Mouse (Mus musculus) spleen, adult 10 weeks (tissue): ENCODE measurements around the gene Parp16. TPM values are rescaled to one million over a fixed set of nuclear protein-coding genes. Genes with fewer than 3 reads are reported as not detected.

Experiments used
- polyA plus RNA-seq: library from polyadenylated mRNA; stranded (reverse); fragments of 350-450 nt; fragmentation: Illumina TruSeq; extraction: RNeasy Lipid Tissue Mini Kit (QIAGEN cat#74804); gene quantifications from one replicate; pipeline ENCODE4 v1.2.3, GENCODE M21; 2015; ENCODE audit warnings: low replicate concordance; ENCODE audit not compliant: insufficient read depth

Gene Parp16
- 6.8 TPM for polyA plus RNA-seq

GRCm38 (mm10) chr9:65195053-65195452 lies at the start of gene Parp16:
Parp16 (plus strand) TSS chr9:65195353.

DNA sequence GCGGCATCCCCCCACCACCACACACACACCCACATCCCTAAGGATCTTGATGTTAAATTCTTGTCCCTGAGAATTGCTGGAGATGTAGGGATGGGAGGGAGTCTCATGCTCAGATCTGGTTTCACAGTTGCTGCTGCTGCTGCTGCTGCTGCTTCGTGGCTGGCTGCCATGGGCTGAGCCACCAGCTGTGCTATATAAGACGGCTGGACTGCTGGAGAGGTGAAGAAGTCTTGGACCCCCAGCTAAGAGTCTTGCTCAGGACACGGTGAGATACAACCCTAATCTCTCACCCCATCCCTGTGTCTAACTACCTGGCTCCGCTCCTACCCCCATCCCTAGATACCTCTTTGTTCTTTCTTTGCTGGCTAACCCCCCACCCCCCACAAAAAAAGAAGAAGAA lies 69.8 kb downstream of the Parp16 start, which contains the start of gene Cilp:
Cilp (plus strand) TSS at position 222 of the 400 bp plus-strand sequence.

Other genes with a start within 250 kb of the Parp16 start
- gene Slc24a1, start 243.7 kb upstream of the Parp16 start, polyA plus RNA-seq = 0.04 TPM
- 30.2 TPM for gene Ints14, start 234.4 kb upstream of the Parp16 start, polyA plus RNA-seq
- 58.6 TPM for gene Hacd3, start 173.7 kb upstream of the Parp16 start, polyA plus RNA-seq
- 120 TPM for gene Dpp8, start 162.9 kb upstream of the Parp16 start, polyA plus RNA-seq
- gene Igdcc4, start 93.9 kb upstream of the Parp16 start, polyA plus RNA-seq = 1.4 TPM
- gene Igdcc3, start 54.2 kb upstream of the Parp16 start, polyA plus RNA-seq = not detected
- 10.2 TPM for gene Cilp, start 69.8 kb downstream of the Parp16 start, polyA plus RNA-seq
- gene Clpx, start 98.9 kb downstream of the Parp16 start, polyA plus RNA-seq = 33.0 TPM
- gene Pdcd7, start 150.8 kb downstream of the Parp16 start, polyA plus RNA-seq = 26.4 TPM
- gene Ubap1l, start 165.7 kb downstream of the Parp16 start, polyA plus RNA-seq = 0.33 TPM
- not detected for gene Kbtbd13, start 196.3 kb downstream of the Parp16 start, polyA plus RNA-seq
- gene Rasl12, start 203.2 kb downstream of the Parp16 start, polyA plus RNA-seq = 3.7 TPM
- gene Slc51b, start 227.6 kb downstream of the Parp16 start, polyA plus RNA-seq = not detected
- 37.4 TPM for gene Mtfmt, start 240.4 kb downstream of the Parp16 start, polyA plus RNA-seq